Mouse (Mus musculus): Measurements from ENCODE around the gene Trim3. TPM values are rescaled to one million over a fixed set of nuclear protein-coding genes. Genes with fewer than 3 reads are reported as not detected.

Gene Trim3
- polyA plus RNA-seq, 1 experiment from 2014 or later, result 17.8 TPM

- H3K36me3 ChIP-seq (ENCODE audit: inconsistent target), result no peaks in the 10 kb centered on the region
- no peaks in the 10 kb centered on the region for H3K79me2 ChIP-seq (ENCODE audit: inconsistent target)
- no peak overlapping the region for H3K4me3 ChIP-seq (ENCODE audit: inconsistent target)
- no peak overlapping the region for H3K27ac ChIP-seq
- 25% methylated on average over 12 of the region's 22 CpGs for WGBS (ENCODE audit: missing documents)
These were observed 52.7 kb downstream of the Trim3 start for GRCm38 (mm10) chr7:105580627-105581089.

GRCm38 (mm10) chr7:105578481-105578880, 54.9 kb downstream of the Trim3 start:
- Histone ChIP-seq H3K4me3 (ENCODE audit: inconsistent target) (no peak overlapping the region), H3K36me3 (ENCODE audit: inconsistent target) (no peaks in the 10 kb centered on the region), H3K27ac (no peak overlapping the region), H3K79me2 (ENCODE audit: inconsistent target) (no peaks in the 10 kb centered on the region)
- WGBS (ENCODE audit: missing documents), result 85% methylated on average over 2 of the region's 2 CpGs

DNA sequence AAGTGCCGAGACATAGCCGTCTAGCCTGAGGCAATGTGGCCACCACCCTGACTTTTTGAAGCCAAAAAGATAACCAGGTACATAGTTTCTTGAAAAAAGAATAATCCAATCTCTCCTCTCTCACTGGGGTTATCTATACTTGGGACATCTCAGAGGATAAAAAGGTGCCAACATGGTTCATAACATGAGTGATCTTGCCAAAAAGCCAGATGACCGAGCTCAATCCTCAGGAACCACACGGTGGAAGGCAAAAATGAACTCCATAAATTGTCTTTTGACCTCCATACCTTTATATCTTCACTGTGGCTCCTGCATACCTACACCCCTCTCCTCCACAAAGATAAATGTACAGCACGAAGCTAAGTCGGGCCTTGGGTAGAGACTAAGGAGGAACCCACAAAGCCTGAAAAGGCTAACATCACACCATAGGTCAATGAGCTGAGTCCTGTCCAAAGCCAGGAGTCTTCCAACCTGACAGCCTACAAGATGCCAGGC, 55.9 kb downstream of the Trim3 start:
- H3K27ac ChIP-seq, result no peak overlapping the region
- no peaks in the 10 kb centered on the region for H3K79me2 ChIP-seq (ENCODE audit: inconsistent target)
- 95% methylated on average over 6 of the region's 6 CpGs for WGBS (ENCODE audit: missing documents)
- no peaks in the 10 kb centered on the region for H3K36me3 ChIP-seq (ENCODE audit: inconsistent target)
- no peak overlapping the region for H3K4me3 ChIP-seq (ENCODE audit: inconsistent target)

DNA sequence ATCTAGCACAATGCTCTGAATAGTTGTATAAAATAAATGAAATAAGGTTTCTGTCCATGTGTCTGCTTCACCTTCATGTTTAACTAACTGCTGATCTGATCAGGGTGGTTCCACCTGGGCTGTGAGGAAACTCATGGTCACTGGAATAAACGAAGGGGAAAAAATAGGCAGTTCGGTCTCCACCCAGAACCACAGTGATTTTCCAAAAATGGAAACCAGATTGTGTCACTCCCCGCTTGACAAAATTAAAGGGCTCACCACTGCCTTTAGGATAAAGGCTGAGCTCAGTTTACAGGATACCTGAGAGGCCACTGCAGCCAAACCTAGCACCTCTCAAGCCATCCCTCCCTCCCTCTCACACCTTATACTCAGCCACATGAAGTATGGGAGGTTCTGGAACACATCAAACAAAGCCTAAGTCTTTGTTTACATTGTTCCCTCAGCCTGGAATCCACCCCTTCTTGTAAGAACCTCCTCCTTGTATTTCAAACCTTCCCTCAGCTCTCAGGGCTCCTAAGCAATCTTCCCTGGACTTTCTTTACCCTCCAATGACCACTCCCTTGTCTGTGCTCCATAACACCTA, 57.1 kb downstream of the Trim3 start:
- H3K79me2 ChIP-seq (ENCODE audit: inconsistent target), result no peaks in the 10 kb centered on the region
- WGBS (ENCODE audit: missing documents), result 24% methylated on average over 3 of the region's 3 CpGs
- H3K4me3 ChIP-seq (ENCODE audit: inconsistent target), result no peak overlapping the region
- H3K27ac ChIP-seq, result no peak overlapping the region
- H3K36me3 ChIP-seq (ENCODE audit: inconsistent target), result no peaks in the 10 kb centered on the region

DNA sequence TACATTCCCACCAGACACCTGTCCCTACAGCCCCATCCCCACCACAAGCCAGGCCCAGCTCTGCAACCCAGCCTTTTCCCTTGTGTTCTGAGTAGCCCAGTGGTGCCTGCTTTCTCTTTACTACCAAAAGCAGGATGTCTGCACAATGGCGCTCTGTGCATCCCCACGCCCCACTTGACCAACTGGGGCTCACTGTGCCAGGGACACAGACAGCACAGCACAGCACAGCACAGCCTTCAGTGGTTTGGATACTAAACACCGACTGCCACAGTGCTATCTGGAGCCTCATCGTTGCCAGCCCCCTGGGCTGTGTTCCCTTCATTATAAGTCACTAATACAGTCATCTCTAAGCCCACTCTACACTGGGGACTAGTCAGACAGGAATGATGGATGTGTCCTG, 58.8 kb downstream of the Trim3 start:
- Histone ChIP-seq H3K4me3 (ENCODE audit: inconsistent target) (no peak overlapping the region), H3K27ac (no peak overlapping the region), H3K79me2 (ENCODE audit: inconsistent target) (no peaks in the 10 kb centered on the region), H3K36me3 (ENCODE audit: inconsistent target) (no peaks in the 10 kb centered on the region)
- WGBS (ENCODE audit: missing documents), result 89% methylated on average over 4 of the region's 4 CpGs

DNA sequence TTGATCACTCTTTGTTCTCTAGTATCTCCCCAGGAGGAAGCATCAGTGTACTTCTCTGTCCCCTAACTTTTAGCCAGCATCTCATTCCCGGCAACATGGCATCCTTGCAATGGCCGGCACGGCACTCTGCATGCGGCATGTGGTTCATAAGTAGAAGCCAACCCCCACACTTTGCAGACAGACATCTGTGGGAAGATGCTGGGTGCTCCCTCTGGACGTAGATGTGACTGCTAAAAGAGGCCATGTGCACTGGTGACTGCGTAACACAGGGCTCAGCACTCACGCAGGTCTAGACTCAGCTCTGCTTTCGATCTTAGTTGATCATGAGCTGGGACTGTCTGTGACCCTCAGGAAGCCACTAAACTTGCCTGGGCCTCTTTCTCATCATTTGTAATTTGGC, 60.4 kb downstream of the Trim3 start:
- Histone ChIP-seq H3K36me3 (ENCODE audit: inconsistent target) (no peaks in the 10 kb centered on the region), H3K79me2 (ENCODE audit: inconsistent target) (no peaks in the 10 kb centered on the region), H3K27ac (no peak overlapping the region), H3K4me3 (ENCODE audit: inconsistent target) (no peak overlapping the region)
- 97% methylated on average over 8 of the region's 8 CpGs for WGBS (ENCODE audit: missing documents)

DNA sequence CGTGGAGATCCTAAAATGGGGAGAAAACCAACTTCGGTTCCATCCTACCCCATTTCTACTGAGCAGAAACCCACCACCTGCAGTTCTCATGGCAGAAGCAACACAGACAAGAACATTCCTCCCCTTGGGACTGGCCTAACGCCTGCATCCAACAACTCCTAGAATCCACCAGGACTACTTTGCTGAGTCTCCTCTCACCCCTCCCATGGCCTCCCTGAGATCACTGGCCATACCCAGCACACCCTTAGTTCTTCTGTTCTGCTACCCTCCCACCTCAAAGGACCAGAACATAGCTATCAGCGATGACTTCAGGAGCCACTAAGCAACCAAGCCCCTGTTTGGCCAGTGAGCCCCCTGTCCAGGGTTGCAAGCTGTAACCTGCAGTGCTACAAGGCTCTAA, 62.6 kb downstream of the Trim3 start:
- Histone ChIP-seq H3K36me3 (ENCODE audit: inconsistent target) (no peaks in the 10 kb centered on the region), H3K27ac (no peak overlapping the region), H3K79me2 (ENCODE audit: inconsistent target) (no peaks in the 10 kb centered on the region), H3K4me3 (ENCODE audit: inconsistent target) (no peak overlapping the region)
- 84% methylated on average over 3 of the region's 4 CpGs for WGBS (ENCODE audit: missing documents)

GRCm38 (mm10) chr7:105569512-105570496, 63.6 kb downstream of the Trim3 start:
- H3K4me3 ChIP-seq (ENCODE audit: inconsistent target), result no peak overlapping the region
- 90% methylated on average over 11 of the region's 12 CpGs for WGBS (ENCODE audit: missing documents)
- H3K36me3 ChIP-seq (ENCODE audit: inconsistent target), result no peaks in the 10 kb centered on the region
- H3K79me2 ChIP-seq (ENCODE audit: inconsistent target), result no peaks in the 10 kb centered on the region
- no peak overlapping the region for H3K27ac ChIP-seq

DNA sequence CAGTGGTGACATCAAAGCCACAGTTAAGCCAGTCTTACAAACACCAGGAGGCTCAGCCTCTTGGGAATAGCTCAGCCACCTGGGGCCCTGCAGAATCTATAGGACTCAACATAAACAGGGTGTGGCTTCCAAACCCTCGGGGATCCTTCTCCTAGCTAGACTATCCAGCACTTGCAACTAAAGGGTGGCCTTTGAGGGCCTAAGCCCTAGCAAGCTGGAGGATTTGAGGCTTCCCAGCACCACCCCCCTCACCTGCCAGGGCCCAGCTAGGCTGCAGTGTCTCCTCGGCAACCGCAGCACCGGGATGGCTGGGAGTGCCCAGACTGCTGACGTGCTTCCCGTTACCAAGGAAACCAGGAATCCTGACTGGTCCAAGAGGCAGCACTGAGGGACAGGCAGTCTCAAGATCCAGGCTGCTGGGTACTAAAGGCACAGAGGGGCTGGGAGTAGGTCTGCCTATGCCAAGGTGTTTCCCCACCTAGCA, 64.3 kb downstream of the Trim3 start:
- Histone ChIP-seq H3K36me3 (ENCODE audit: inconsistent target) (no peaks in the 10 kb centered on the region), H3K27ac (no peak overlapping the region), H3K4me3 (ENCODE audit: inconsistent target) (no peak overlapping the region), H3K79me2 (ENCODE audit: inconsistent target) (no peaks in the 10 kb centered on the region)
- 86% methylated on average over 6 of the region's 6 CpGs for WGBS (ENCODE audit: missing documents)

- no peak overlapping the region for H3K4me3 ChIP-seq (ENCODE audit: inconsistent target)
- no peak overlapping the region for H3K27ac ChIP-seq
- no peaks in the 10 kb centered on the region for H3K79me2 ChIP-seq (ENCODE audit: inconsistent target)
- no peaks in the 10 kb centered on the region for H3K36me3 ChIP-seq (ENCODE audit: inconsistent target)
- 93% methylated on average over 7 of the region's 7 CpGs for WGBS (ENCODE audit: missing documents)
These were observed 64.8 kb downstream of the Trim3 start for GRCm38 (mm10) chr7:105568583-105568982.

GRCm38 (mm10) chr7:105565071-105565836, 68.1 kb downstream of the Trim3 start:
- H3K79me2 ChIP-seq (ENCODE audit: inconsistent target), result no peaks in the 10 kb centered on the region
- no peak overlapping the region for H3K4me3 ChIP-seq (ENCODE audit: inconsistent target)
- H3K27ac ChIP-seq, result no peak overlapping the region
- H3K36me3 ChIP-seq (ENCODE audit: inconsistent target), result no peaks in the 10 kb centered on the region
- WGBS (ENCODE audit: missing documents), result 91% methylated on average over 17 of the region's 17 CpGs

DNA sequence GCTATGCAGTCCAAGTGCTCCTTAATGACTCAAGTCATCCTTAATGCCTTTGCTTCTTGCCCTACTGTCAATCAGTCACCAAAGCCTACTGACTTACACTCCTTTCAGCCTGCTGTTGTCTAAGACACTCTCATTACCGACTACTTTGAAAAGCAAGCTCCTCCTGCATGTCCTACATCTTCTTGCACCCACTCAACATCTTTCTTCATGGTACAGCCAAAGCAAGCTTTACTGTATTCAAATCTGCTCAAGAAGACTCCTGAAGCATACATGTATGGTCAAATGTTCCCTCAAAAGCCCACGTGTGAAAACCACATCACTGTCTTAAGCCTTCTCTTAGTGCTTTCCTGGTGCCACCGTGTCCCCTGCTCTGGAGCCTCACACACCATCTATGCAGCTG, 70.0 kb downstream of the Trim3 start:
- Histone ChIP-seq H3K4me3 (ENCODE audit: inconsistent target) (no peak overlapping the region), H3K36me3 (ENCODE audit: inconsistent target) (no peaks in the 10 kb centered on the region), H3K79me2 (ENCODE audit: inconsistent target) (no peaks in the 10 kb centered on the region), H3K27ac (no peak overlapping the region)
- WGBS (ENCODE audit: missing documents), result 56% methylated on average over 3 of the region's 3 CpGs

DNA sequence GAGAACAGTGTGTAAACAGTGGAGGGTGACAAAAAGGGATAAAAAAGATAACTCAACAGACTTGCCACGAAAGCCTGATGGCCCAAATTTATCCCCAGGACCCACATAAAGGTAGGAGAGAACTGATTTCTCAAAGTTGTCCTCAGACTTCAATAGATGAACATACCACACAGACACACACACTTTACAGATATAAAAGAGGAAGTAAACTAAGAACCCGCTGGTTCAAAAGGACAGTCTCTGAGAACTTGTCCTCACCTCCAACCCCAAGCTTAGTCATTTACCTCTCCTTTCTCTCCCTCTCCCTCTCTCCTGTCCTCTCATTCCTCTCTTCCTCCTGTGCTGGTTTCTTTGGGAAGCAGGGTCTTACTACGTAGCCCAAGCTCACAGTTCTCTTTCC, 71.1 kb downstream of the Trim3 start:
- Histone ChIP-seq H3K27ac (no peak overlapping the region), H3K79me2 (ENCODE audit: inconsistent target) (no peaks in the 10 kb centered on the region), H3K36me3 (ENCODE audit: inconsistent target) (0 out of 2 replicates have a peak, but pooled peaks cover 3% of the 10 kb centered on the region), H3K4me3 (ENCODE audit: inconsistent target) (no peak overlapping the region)
- 32% methylated on average over 3 of the region's 3 CpGs for WGBS (ENCODE audit: missing documents)

DNA sequence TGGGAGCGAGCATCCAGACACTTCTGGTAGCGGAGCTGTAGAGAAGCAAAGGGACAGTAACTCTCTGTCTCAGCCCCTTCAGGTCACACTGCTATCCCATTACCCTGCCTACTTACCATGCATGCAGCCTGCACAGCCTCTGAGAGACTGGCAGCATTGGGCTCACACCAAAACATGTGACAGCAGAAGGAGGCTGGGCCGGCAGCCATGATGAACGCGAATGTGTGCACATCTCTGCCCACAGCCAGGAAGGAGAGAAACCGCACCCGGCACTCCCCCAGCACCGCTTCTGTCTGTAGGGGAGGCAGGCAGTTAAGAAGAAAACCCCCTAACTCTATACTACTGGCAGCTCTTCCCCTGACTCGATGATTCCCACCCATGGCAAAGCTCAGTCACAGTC, 74.4 kb downstream of the Trim3 start:
- 0 out of 2 replicates have a peak, but pooled peaks cover 3% of the 10 kb centered on the region for H3K36me3 ChIP-seq (ENCODE audit: inconsistent target)
- no peaks in the 10 kb centered on the region for H3K79me2 ChIP-seq (ENCODE audit: inconsistent target)
- H3K27ac ChIP-seq, result no peak overlapping the region
- WGBS (ENCODE audit: missing documents), result 83% methylated on average over 9 of the region's 9 CpGs
- H3K4me3 ChIP-seq (ENCODE audit: inconsistent target), result no peak overlapping the region

Data from macrophage (primary cell).